Mouse (Mus musculus) MEL (cell line): ENCODE results near the gene Ablim2.

ENCODE experiments used
- BHLHE40 ChIP-seq: IDR thresholded peaks from 2 replicates; pipeline ENCODE4 v1.6.1; 2012; ENCODE audit warnings: low read depth, mild to moderate bottlenecking, inconsistent platforms, low read length, improper control_type of control experiment, borderline replicate concordance
- CTCF ChIP-seq, 3 experiments: IDR thresholded peaks in 2 of 3; conservative IDR thresholded peaks in 1 of 3; 2 replicates each; pipeline ENCODE4 v1.5.1; 2011 to 2012; ENCODE audit warnings: low read length in 3 of 3, low read depth in 2 of 3, mild to moderate bottlenecking in 2 of 3, improper control_type of control experiment in 1 of 3, inconsistent platforms in 1 of 3, mixed read lengths in 1 of 3, moderate library complexity in 1 of 3; ENCODE audit not compliant: control insufficient read depth in 1 of 3, insufficient read depth in 1 of 3, poor library complexity in 1 of 3, severe bottlenecking in 1 of 3
- ELF1 ChIP-seq: IDR thresholded peaks from 2 replicates; pipeline ENCODE4 v1.6.1; 2014; ENCODE audit warnings: low read depth, mild to moderate bottlenecking, inconsistent platforms, low read length, improper control_type of control experiment, moderate library complexity
- ETS1 ChIP-seq: IDR thresholded peaks from 2 replicates; pipeline ENCODE4 v1.6.1; 2012; ENCODE audit warnings: low read depth, mild to moderate bottlenecking, inconsistent platforms, low read length, improper control_type of control experiment, moderate library complexity
- GATA1 ChIP-seq: IDR thresholded peaks from 2 replicates; pipeline ENCODE4 v1.6.1; 2011; ENCODE audit warnings: low read depth, low read length, improper control_type of control experiment
- JUND ChIP-seq: IDR thresholded peaks from 2 replicates; pipeline ENCODE4 v1.6.1; 2011; ENCODE audit warnings: low read depth, mild to moderate bottlenecking, improper control_type of control experiment, low read length
- KAT2A ChIP-seq: conservative IDR thresholded peaks from 2 replicates; pipeline ENCODE4 v1.6.1; 2012; ENCODE audit warnings: low read depth, low read length, improper control_type of control experiment, inconsistent platforms
- MAFK ChIP-seq: IDR thresholded peaks from 2 replicates; pipeline ENCODE4 v1.6.1; 2011; ENCODE audit warnings: low read depth, mild to moderate bottlenecking, low read length, improper control_type of control experiment, borderline replicate concordance
- MXI1 ChIP-seq: IDR thresholded peaks from 2 replicates; pipeline ENCODE4 v1.6.1; 2011; ENCODE audit warnings: mild to moderate bottlenecking, low read depth, low read length, improper control_type of control experiment
- POLR2A ChIP-seq, 2 experiments: IDR thresholded peaks; 2 replicates each; pipeline ENCODE4 v1.6.1; 2011 to 2012; ENCODE audit warnings: low read length in 2 of 2, mild to moderate bottlenecking in 2 of 2, control low read depth in 1 of 2, improper control_type of control experiment in 1 of 2, low read depth in 1 of 2, moderate library complexity in 1 of 2; ENCODE audit not compliant: control insufficient read depth in 1 of 2, insufficient read depth in 1 of 2, poor library complexity in 1 of 2
- TAL1 ChIP-seq: IDR thresholded peaks from 2 replicates; pipeline ENCODE4 v1.6.1; 2012; ENCODE audit warnings: mild to moderate bottlenecking, inconsistent platforms, low read length, moderate library complexity, mixed read lengths
- TCF12 ChIP-seq: IDR thresholded peaks from 2 replicates; pipeline ENCODE4 v1.6.1; 2014; ENCODE audit warnings: low read depth, mild to moderate bottlenecking, inconsistent platforms, low read length, improper control_type of control experiment, moderate library complexity
- USF2 ChIP-seq, 2 experiments: IDR thresholded peaks; 2 replicates each; pipeline ENCODE4 v1.6.1; 2011 to 2012; ENCODE audit warnings: improper control_type of control experiment in 2 of 2, low read length in 2 of 2, borderline replicate concordance in 1 of 2, inconsistent platforms in 1 of 2, low read depth in 1 of 2, mild to moderate bottlenecking in 1 of 2; ENCODE audit not compliant: insufficient read depth in 1 of 2
- ZNF384 ChIP-seq: IDR thresholded peaks from 2 replicates; pipeline ENCODE4 v1.6.1; 2012; ENCODE audit warnings: low read depth, mild to moderate bottlenecking, inconsistent platforms, low read length, improper control_type of control experiment

DNA sequence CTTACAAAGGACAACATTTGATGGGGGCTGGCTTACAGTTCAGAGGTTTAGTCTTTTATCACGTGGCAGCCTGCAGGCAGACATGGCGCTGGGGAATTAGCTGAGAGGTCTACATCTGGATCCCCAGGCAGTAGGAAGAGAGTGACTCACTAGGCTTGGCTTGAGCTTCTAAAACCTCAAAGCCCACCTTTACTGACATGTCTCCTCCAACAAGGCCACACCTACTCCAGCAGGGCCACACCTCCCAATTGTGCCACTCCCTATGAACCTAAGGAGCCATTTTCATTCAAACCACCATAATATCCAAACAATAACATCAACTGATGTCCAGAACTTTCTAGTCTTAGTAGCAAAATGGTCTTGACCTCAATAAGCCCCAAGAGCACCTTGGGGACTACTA is 12.6 kb downstream of the Ablim2 start:
- TF ChIP-seq MAFK, result no peak
- TF ChIP-seq ETS1, result no peak
- no peak for TF ChIP-seq CTCF (IDR thresholded peaks at IDR 0.05 in 2 of 3, conservative IDR thresholded peaks at IDR 0.05 in 1 of 3; ENCODE audit: control insufficient read depth in 1 of 3, insufficient read depth in 1 of 3, low read depth in 2 of 3, low read length in 3 of 3, poor library complexity in 1 of 3, severe bottlenecking in 1 of 3)
- TF ChIP-seq TAL1, result no peak
- TF ChIP-seq ELF1, result no peak
- no peak for TF ChIP-seq GATA1
- TF ChIP-seq USF2 (IDR thresholded peaks at IDR 0.05; ENCODE audit: borderline replicate concordance in 1 of 2, insufficient read depth in 1 of 2, low read depth in 1 of 2, low read length in 2 of 2), result no peak
- no peak for TF ChIP-seq BHLHE40
- TF ChIP-seq MXI1, result no peak
- no peak for TF ChIP-seq POLR2A (IDR thresholded peaks at IDR 0.05; ENCODE audit: control insufficient read depth in 1 of 2, insufficient read depth in 1 of 2, low read depth in 1 of 2, low read length in 2 of 2, poor library complexity in 1 of 2)
- TF ChIP-seq JUND, result no peak
- no peak for TF ChIP-seq KAT2A
- no peak for TF ChIP-seq ZNF384
- no peak for TF ChIP-seq TCF12
